Mouse (Mus musculus) heart, adult 2 months (tissue): Measurements from ENCODE around the gene Filip1l. TPM values are rescaled to one million over a fixed set of nuclear protein-coding genes. Genes with fewer than 3 reads are reported as not detected.

Experiments
- DNase-seq, 2 experiments: peaks; one replicate each; pipeline ENCODE4 v3.0.0; 2021
- H3K27ac ChIP-seq: fragments of 200-600 bp; 2 replicates; pipeline ENCODE4 v1.8.1; 2022
- H3K27me3 ChIP-seq: fragments of 200-500 bp; 2 replicates; pipeline ENCODE4 v1.6.1; 2012; ENCODE audit warnings: mild to moderate bottlenecking, low read length, inconsistent platforms, mixed read lengths; ENCODE audit not compliant: control insufficient read depth, insufficient read depth
- H3K36me3 ChIP-seq: fragments of 200-500 bp; 2 replicates; pipeline ENCODE4 v1.6.1; 2012; ENCODE audit warnings: low read length, inconsistent platforms; ENCODE audit not compliant: control insufficient read depth, insufficient read depth
- H3K4me1 ChIP-seq: fragments of 200-500 bp; 2 replicates; pipeline ENCODE4 v1.6.1; 2011; ENCODE audit warnings: low read length; ENCODE audit not compliant: control insufficient read depth, insufficient read depth
- H3K4me3 ChIP-seq: fragments of 200-600 bp; 2 replicates; pipeline ENCODE4 v1.8.1; 2022
- H3K79me2 ChIP-seq: fragments of 200-500 bp; replicated peaks from 2 replicates; pipeline ENCODE4 v1.6.1; 2012; ENCODE audit warnings: mild to moderate bottlenecking, inconsistent platforms, low read length, moderate library complexity, mixed read lengths; ENCODE audit not compliant: control insufficient read depth, insufficient read depth
- H3K9ac ChIP-seq: fragments of 200-500 bp; 2 replicates; pipeline ENCODE4 v1.6.1; 2012; ENCODE audit warnings: low read depth, mild to moderate bottlenecking, control low read depth, inconsistent platforms, low read length, mixed read lengths
- CTCF ChIP-seq: fragments of 200-600 bp; IDR thresholded peaks from 2 replicates; pipeline ENCODE4 v1.8.1; 2022; ENCODE audit warnings: antibody characterized with exemption, mild to moderate bottlenecking, moderate library complexity
- EP300 ChIP-seq: fragments of 200-500 bp; IDR thresholded peaks from 2 replicates; pipeline ENCODE4 v1.6.1; 2011; ENCODE audit warnings: low read depth, low read length, control low read depth; ENCODE audit not compliant: insufficient read depth
- POLR2A ChIP-seq: fragments of 200-500 bp; IDR thresholded peaks from 2 replicates; pipeline ENCODE4 v1.6.1; 2011; ENCODE audit warnings: mild to moderate bottlenecking, low read depth, low read length, control low read depth; ENCODE audit not compliant: insufficient read depth
- WGBS: fragments of 180-500 bp; shearing (Covaris S2); methylation state at CpG from one replicate; pipeline ENCODE4 v1.1.7; 2018; 5-methylcytosine and 5-hydroxymethylcytosine counted together
- intact Hi-C: fragments of 180-260 bp; cut with DNase I; formaldehyde crosslinking; loops from one replicate; pipeline ENCODE4 v1.15.1; 2025
- polyA plus RNA-seq: library from polyadenylated mRNA; depleted of rRNA; stranded (reverse); fragments of >200 nt; gene quantifications from 2 replicates; pipeline ENCODE4 v1.2.3, GENCODE M21; 2012
- total RNA-seq, 2 experiments: library from RNA; stranded (reverse); gene quantifications; 2 replicates each; pipeline ENCODE4 v1.2.3; 2021

Filip1l gene
- total and polyA plus RNA-seq, 3 experiments: 9.2 to 36.3 (median 35.0) TPM

GRCm38 (mm10) chr16:57427516-57428285 lies 74.8 kb downstream of the Filip1l start:
- no peak overlapping the region for H3K4me3 ChIP-seq
- peaks cover 3% of the 10 kb centered on the region for H3K4me1 ChIP-seq
- H3K9ac ChIP-seq: no peak overlapping the region
- no peaks in the 10 kb centered on the region; the same call in 1 of the 2 replicates for H3K36me3 ChIP-seq
- 59% methylated on average over 7 of the region's 7 CpGs for WGBS
- intact Hi-C loops: loop anchor here (10.0 kb wide), 1 partner anchor 147 kb away; no protein-coding TSS in a partner anchor
- H3K27ac ChIP-seq: peak overlapping the region; percentile 38
- H3K79me2 ChIP-seq: no peaks in the 10 kb centered on the region
- no peaks in the 10 kb centered on the region for H3K27me3 ChIP-seq
- peak; percentile 72 to 81 for DNase-seq
- TF ChIP-seq EP300: no peak
- TF ChIP-seq CTCF: no peak
- no peak for TF ChIP-seq POLR2A

GRCm38 (mm10) chr16:57428977-57429376 lies 76.1 kb downstream of the Filip1l start:
- WGBS: 70% methylated on average over 5 of the region's 5 CpGs
- Histone ChIP-seq H3K27me3 (no peaks in the 10 kb centered on the region), H3K79me2 (no peaks in the 10 kb centered on the region), H3K9ac (no peak overlapping the region), H3K4me3 (no peak overlapping the region), H3K27ac (no peak overlapping the region), H3K36me3 (no peaks in the 10 kb centered on the region), H3K4me1 (no peaks in the 10 kb centered on the region)
- DNase-seq: no peak
- TF ChIP-seq POLR2A (no peak), CTCF (no peak), EP300 (no peak)
- intact Hi-C loops: loop anchor here (10.0 kb wide), 1 partner anchor 146 kb away; no protein-coding TSS in a partner anchor

- H3K27me3 ChIP-seq: no peaks in the 10 kb centered on the region
- no peaks in the 10 kb centered on the region for H3K36me3 ChIP-seq
- intact Hi-C loops: no loop called here
- 87% methylated on average over 3 of the region's 3 CpGs for WGBS
- H3K4me1 ChIP-seq: no peaks in the 10 kb centered on the region
- DNase-seq: no peak
- H3K27ac ChIP-seq: no peak overlapping the region
- no peaks in the 10 kb centered on the region for H3K79me2 ChIP-seq
- TF ChIP-seq CTCF (no peak), POLR2A (no peak), EP300 (no peak)
- no peak overlapping the region for H3K9ac ChIP-seq
- H3K4me3 ChIP-seq: no peak overlapping the region
These were observed 78.4 kb downstream of the Filip1l start for GRCm38 (mm10) chr16:57431294-57431693.

GRCm38 (mm10) chr16:57433173-57433572 lies 80.3 kb downstream of the Filip1l start:
- Histone ChIP-seq H3K79me2 (no peaks in the 10 kb centered on the region), H3K27me3 (no peaks in the 10 kb centered on the region), H3K36me3 (no peaks in the 10 kb centered on the region), H3K4me3 (no peak overlapping the region), H3K27ac (no peak overlapping the region), H3K4me1 (no peaks in the 10 kb centered on the region), H3K9ac (no peak overlapping the region)
- DNase-seq: no peak
- TF ChIP-seq POLR2A (no peak), CTCF (no peak), EP300 (no peak)
- 53% methylated on average over 4 of the region's 4 CpGs for WGBS
- intact Hi-C loops: no loop called here

- Histone ChIP-seq H3K4me1 (no peaks in the 10 kb centered on the region), H3K4me3 (no peak overlapping the region), H3K9ac (no peak overlapping the region), H3K79me2 (no peaks in the 10 kb centered on the region), H3K27me3 (no peaks in the 10 kb centered on the region), H3K27ac (no peak overlapping the region), H3K36me3 (no peaks in the 10 kb centered on the region)
- intact Hi-C loops: no loop called here
- no peak for TF ChIP-seq CTCF
- no peak for TF ChIP-seq EP300
- no peak for TF ChIP-seq POLR2A
- WGBS: 92% methylated on average over 6 of the region's 6 CpGs
- DNase-seq: no peak
These were observed 80.8 kb downstream of the Filip1l start for GRCm38 (mm10) chr16:57433671-57434070.

GRCm38 (mm10) chr16:57434640-57435039 lies 81.7 kb downstream of the Filip1l start:
- H3K27me3 ChIP-seq: no peaks in the 10 kb centered on the region
- H3K4me3 ChIP-seq: no peak overlapping the region
- DNase-seq: no peak
- no peaks in the 10 kb centered on the region for H3K79me2 ChIP-seq
- H3K36me3 ChIP-seq: no peaks in the 10 kb centered on the region
- intact Hi-C loops: no loop called here
- no peaks in the 10 kb centered on the region for H3K4me1 ChIP-seq
- H3K27ac ChIP-seq: peak overlapping the region; percentile 43
- whole genome bisulfite sequencing: 47% methylated on average over 3 of the region's 3 CpGs
- H3K9ac ChIP-seq: no peak overlapping the region
- no peak for TF ChIP-seq EP300
- no peak for TF ChIP-seq POLR2A
- no peak for TF ChIP-seq CTCF
